Mouse (Mus musculus) ovary, postnatal 14 days (tissue): ENCODE data around the gene Gpt2.

Source experiments
- DNase-seq: peaks from one replicate; pipeline ENCODE4 v3.0.0; 2022; ENCODE audit warnings: low spot score

The Gpt2 gene

DNA sequence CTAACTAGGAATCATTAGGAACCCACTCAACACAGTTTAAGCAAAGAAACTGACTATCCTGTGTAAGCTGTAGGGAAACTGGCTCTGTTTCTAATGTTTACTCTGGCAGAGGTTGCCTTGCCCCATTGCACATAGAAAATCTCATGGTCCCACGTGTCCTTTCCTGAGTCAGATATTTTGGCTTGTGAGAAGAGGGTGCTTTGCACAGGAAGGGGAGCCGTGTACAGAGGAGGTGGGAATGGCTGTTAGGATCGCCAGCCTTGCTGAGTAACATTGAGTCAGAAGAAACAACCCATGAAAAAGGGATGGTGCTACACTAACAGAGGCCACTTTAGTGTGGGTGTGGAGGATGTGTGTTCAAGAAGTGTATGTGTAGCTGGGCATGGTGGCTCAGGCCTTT, 36.6 kb downstream of the Gpt2 start:
- no peak for DNase-seq

DNA sequence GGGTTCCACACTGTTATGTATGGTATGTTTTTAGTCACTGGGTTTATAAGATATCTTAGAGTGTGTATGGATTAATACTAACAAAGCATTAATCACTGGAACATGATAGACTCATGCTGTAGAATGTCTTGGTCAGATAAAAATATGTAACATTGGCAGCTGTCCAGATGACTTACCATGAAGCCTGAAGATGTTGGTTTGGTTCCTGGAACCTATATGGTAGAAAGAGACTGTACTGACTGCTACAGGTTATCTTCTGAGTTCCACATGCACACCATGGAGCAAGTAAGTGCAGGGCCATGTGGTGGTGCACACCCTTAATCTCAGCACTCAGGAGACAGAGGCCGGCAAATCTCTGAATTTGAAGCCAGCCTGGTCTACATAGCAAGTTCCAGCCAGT, 38.3 kb downstream of the Gpt2 start:
- no peak for DNase-seq

DNA sequence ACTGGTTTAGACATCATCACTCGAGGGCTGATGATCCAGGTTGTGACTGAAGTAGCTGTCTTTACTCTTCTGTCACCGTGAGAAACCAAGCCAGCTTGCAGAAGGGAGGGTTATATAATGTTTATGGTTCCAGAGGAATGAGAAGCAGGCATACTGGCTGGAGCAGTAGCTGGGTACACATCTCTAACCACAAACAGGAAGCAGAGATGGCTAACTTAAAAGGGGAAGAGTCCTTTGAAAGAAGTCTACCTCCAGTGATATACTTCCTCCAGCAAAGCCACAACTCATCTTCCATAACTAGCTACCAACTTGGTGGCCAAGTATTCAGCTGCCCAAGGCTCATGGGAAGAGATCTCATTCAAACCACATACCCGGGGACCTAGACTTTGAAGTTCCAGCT, 39.1 kb downstream of the Gpt2 start:
- no peak for DNase-seq

DNA sequence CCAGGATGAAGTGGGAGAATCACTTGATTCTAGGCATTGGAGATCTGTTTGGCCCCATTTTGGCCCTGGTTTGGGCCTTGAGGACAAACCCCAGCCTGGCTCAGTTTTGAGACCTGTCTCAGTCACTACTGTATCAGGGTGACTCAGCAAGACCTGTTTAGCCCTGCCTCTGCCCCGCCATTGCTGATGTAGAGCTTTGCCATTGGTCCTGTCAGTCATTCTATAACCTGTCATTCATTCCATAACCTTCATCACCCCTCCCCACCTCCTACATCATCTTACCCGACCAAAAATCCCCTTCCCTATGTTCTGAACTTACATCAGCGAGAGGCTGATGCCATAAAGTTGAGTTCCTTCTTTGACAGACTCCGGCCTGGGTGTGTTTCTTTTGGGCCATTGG, 40.5 kb downstream of the Gpt2 start:
- no peak for DNase-seq

DNA sequence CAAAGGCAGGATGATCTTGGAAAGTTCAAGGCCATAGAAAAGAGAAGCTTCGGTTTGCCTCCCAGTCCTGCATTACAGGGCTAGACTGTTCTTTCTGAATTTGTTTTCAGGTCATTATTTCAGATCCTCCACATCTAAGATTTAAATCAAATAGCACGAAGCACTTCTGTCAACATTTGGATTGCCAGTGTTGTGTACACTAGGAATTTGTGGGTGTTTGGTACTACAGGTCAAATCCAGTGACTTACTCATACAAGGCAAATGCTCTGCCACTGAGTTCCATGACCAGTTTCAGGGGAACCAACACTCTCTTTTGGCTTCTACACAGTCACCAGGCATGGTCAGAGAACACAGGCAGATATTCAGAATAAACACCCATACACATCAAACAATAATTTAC, 41.1 kb downstream of the Gpt2 start:
- no peak for DNase-seq

DNA sequence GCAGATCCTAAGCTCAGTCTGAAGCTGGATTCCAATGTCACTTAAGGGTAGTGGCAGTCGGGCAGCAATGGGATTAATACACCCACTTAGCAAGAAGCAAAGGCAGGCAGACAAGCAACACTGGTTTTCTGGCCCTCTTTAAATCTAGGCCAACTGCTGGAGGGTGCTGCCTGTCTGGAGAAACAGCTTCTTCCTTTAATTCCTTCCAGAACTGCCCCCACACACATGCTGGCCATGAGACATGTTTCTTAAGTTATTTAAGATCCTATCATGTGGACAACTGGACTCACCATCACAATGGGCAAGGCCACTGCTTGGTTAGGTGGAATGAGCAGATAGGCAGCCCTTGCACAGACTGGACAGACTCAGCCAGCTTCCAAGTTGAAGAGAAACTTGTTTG, 41.8 kb downstream of the Gpt2 start:
- no peak for DNase-seq

DNA sequence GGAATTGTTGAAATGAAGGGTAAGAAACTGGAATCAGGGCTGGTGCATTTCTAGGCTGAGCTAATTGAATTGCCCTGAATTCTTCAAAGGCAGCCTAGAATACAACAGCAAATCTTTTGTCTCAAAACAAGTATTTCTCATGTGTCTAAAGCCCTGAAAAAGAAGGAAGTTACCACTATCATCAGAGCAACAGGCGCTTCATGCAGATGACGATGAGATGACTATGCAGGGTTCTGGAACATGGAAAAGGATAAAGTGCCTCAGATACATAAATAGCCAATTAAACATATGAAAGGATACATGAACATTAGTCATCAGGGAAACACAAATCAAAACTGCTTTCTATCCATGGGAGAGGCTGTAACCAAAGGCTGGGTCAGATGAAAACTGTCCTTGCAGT, 44.0 kb downstream of the Gpt2 start:
- no peak for DNase-seq

DNA sequence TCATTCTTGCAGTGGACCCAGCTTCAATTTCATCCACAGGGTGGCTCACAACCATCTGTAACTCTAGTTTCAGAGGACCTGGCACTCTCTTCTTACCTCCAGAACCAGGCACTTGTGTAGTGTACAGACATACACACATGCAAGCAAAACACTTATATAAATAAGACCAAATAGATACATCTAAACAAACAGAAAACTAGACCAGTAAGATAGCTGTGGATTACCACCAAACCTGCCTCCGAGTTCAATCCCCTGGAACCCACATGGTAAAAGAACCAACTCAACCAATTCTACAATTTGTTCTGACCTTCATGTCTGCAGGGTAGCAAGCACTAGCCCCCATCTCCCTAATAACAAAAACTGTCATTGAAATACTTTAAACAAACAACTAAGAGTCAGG, 59.6 kb downstream of the Gpt2 start:
- no peak for DNase-seq

DNA sequence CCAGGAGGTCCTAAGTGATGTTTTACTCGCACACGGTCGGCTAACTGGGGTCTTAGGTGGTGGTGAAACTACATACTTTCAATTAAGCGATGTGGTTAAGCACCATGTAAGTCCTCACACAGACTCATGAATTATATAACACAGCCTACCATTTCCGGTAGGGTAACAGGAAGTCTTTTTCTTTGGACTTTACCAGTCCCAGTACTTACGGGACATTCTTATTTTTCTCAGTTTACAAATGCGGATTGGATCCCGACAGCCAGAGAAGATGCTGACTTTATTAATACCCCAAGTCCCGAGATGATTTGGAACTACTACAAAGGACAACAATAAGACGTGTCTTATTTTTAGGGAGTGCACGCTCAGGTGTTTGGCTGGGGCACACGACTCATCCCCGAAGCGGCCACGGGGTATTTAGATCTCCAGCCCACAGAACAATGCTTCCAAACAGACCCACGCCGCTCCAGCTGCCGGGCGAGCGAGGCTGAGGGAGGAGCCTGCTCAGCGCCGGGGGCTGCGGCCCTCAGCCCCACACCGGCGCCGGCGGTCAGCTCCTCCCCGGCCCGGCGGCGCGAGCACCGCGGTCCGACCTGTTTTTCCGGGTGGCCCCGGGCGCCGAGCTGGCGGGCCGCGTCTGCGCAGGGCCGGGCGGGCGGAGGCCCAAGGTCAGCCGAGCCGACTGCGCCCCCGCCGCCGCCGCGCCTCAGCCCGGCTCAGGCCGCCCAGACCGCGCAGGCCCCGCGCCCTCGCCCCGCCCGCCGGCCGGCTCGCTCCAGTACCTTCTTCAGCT, 62.2 kb downstream of the Gpt2 start:
- no peak for DNase-seq

DNA sequence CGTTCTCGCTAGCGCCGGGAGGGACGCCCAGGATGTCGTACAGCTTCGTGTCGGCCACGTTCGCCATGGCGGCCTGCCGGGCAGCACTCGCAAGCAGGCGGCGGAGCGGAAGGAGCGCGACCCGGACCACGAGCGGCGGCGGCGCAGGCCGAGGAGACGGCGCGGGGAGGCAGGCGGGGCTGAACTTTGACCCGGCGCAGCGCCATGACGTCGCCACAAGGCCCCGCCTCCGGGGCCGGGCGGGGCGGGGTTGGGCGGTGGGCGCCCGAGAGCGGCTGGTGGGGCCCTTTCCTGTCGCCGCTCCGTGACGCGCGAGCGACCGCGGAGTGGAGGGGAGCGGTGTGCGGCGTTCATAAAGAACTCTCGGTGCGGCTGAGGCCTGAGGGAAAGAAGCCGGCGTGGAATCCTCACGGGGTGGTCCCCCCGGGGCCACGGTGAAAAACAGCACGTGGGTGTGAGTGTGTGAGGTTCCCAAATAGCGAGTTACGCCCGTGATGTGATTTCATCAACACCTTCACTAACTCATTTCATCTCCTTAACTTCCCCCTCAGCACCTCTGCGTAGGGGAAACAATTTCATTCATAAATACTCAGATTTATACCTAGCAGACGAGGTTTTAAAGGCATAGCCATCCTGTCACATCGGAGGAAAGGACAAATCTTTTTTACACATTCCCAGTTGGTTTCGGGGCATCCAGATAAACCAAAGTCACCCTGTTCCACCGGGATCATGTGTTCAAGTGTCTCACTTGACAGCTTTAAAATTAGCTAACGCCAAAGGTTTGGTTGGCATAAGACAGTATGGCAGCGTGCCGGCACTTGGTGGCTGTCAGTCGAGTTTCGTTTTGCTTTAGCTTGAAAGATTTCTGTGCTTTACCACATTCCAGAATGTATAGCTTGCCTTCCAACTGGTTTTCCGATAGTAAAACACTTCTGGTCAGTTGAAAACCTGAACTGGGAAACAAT, 63.1 kb downstream of the Gpt2 start, which contains the start of gene Dnaja2:
Gene Dnaja2 (minus strand): TSS at position 164 of the 965 bp plus-strand sequence.
- DNase-seq, result peak; percentile 92

DNA sequence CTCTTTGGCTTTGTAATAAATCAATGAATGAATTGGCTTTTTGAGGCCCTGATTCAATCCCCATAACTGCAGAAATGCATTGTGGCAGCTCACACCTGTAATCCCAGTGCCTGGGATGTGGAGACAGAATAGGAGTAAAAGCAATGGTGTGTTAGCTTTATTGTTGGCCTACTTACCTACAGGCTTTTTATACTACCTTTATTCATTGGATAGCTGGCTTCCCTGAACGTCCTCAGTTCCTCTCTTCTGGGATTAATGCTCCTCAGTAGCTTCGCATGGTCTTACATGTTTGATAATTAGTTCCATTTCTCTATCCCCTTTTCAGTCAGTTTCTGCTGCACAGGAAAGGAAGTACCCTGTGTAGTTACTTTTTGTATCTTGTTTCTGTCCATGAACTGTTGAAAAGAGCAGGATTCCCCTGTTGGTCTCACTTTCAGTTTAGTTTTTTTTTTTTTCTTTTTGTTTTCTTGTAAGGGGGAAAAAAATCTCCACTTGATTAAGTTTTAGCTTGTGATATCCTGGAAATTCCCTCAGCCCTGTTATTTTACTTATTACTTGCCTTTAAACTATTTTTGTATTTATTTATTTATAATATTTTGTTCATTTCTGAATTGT, 64.7 kb downstream of the Gpt2 start:
- no peak for DNase-seq

DNA sequence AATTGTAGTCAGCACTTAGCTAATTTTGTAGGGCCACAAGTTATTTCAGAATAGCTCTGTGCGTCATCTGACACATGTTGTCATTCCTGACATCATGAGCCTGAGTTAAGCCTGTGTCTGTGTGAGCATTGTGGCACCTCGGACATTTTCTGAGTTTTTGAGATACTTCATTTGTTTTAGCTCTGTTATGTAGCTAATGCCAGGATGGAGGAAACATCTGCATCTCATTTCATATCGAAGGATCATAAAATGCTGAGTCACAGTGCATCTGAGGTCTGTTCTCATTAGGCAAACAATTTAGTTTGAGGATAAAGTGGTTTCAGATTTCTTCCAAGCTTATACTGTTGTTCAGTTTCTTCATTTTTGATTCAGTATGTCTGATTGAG, 65.2 kb downstream of the Gpt2 start:
- no peak for DNase-seq

DNA sequence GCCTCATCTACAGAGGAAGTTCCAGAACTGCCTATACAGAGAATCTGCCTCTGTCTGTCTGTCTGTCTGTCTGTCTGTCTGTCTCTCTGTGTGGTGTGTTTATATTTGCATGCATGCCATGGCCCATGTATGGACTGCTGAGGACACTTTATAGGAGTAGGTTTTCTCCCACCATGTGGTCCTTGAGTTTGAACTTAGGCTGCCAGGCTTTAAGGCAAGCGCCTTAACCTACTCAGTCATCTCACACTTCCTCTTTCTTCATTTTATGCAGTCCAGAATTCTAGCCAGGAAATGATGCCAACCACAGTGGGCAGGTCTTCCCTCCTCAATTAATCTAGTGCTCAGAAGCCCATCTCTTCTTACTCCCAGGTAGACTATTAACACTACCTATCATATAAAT, 66.8 kb downstream of the Gpt2 start:
- no peak for DNase-seq

DNA sequence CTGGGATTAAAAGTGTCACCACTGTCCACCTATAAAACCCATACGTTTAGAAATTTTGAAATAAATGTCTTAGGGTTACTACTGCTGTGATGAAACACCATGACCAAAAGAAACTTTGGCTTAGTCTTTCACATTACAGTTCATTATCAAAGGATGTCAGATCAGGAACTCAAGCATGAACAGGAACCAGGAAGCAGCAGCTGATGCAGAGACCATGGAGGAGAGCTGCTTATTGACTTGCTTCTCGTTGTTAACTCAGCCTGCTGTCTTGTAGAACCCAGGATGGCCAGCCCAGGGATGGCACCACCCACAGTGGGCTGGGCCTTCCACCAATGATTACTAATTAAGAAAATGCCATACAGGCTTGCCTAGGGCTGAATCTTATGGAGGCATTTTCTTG, 67.6 kb downstream of the Gpt2 start:
- no peak for DNase-seq

DNA sequence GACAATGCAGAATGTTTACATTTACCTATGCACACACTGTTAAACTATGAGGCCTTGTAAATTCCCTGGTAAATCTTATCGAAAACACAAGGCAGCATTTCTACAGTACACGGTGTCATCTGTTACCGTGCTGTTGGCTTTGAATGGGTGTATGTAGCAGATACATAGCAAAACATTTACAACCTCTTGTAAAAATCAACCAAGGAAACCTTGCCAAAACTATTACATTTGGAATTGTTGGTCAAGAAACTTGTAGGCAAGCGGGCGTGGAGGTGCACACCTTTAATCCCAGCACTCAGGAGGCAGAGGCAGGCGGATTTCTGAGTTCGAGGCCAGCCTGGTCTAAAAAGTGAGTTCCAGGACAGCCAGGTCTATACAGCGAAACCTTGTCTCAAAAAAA, 71.0 kb downstream of the Gpt2 start:
- DNase-seq, result no peak

DNA sequence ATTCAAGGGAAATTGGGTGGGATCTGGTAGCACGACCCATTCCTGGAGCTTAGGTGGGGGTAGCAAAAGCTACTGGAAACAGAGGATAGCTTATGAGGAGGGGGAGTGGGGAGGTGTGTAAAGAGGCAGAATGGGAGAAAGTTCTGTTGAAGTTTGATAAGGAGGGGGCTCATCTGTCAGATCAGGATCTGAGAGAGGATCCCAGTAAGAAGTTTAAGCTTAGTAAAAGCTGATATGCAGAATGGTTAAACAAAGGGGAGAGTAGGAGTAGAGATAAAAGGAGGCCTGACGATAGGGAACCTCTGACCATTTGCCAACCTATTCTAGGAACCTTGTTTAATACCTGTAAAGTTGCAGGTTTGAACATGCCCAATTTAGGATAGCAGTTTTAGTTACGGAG, 72.8 kb downstream of the Gpt2 start:
- DNase-seq, result no peak

DNA sequence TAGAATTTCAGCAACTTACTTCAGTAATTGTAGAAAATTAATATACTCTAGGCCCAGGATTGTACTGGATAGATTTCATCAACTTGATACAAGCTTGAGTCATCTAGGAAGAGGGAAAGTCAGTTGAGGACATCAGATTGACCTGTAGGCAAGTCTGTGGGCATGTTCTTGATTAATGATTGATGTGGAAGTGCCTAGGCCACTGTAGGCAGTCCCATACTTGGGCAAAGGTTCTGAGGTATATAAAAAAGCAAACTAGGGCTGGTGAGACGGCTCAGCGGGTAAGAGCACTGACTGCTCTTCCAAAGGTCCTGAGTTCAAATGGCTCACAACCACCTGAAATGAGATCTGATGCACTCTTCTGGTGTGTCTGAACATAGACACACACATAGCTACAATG, 75.4 kb downstream of the Gpt2 start:
- DNase-seq, result no peak

DNA sequence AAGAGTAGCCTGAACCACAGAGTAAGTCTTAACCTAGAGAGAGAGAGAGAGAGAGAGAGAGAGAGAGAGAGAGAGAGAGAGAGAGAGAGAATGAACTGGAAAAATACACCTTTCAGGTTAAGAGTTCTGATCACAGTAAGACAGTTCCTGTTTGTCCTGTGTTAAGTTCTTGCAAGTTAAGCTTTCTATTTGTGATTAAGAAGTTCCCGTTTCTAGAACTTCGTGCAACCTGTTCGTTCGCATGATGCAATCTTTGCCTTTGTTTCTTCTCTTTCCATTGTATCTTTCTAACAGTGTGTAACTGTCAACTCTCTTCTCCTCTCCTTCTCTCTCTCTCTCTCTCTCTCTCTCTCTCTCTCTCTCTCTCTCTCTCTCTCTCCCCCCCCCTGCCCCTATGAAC, 78.1 kb downstream of the Gpt2 start:
- no peak for DNase-seq

DNA sequence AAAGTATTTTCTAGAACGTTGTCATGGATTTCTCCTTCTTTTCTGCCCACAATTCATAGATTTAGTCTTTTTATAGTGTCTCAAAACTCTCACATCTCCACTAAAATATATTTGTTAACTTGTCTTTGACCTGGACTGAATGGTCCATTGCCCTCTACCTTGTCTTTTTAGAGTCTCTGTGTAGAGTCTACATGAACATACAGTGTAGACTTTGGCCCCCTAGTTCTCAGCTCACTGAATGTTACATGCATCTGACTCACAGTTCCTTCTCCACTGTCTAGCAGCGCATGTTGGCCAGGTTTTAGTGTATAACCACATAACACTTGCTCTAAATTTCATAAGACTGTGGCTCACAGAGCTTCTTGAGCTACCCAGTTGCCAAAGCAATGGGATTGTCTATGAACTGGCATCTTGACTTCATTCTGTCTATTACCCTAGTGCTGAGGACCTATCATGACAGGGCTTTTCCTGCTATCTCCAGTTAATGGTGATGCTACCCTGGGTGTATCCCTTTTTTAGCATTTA, 81.7 kb downstream of the Gpt2 start:
- no peak for DNase-seq
